Comparison of ENCODE assay signal across 21 mouse cellular contexts in the genomic region with DNA sequence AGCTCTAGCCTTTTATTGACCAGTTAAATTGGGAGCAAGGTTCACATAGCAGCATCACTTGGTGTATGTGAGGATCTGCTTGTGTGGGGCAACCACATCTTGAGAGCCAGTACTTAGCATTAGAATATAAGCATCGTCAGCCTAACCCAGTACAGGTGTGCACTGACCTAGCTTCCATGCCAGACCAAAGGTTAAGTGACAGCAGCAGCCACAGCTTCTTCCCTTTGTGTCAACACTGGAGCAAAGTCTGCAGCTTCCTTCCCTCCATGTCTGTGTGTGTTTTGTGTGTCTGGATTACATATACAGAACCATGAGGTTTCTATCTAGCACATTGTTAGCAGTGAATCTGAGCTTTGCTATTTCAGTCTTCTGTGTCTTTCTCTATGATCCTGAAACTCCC. TPM values are rescaled to one million over a fixed set of nuclear protein-coding genes. Genes with fewer than 3 reads are reported as not detected.
DNase-seq lines count a peak whose midpoint lies in the region; ATAC-seq lines count a peak whose summit lies in the region.
"Had no signal": no experiment of that assay in that cellular context is flagged by ENCODE, and none has a peak within 500 bp of the region (broad histone marks: within the 10 kb centered on the region; RNA-seq: fewer than 3 reads in every experiment).

No protein-coding gene starts in this region.

- no peaks in the 10 kb centered on the region for H3K9me3 ChIP-seq in intestine, embryonic 16.5 days (ENCODE audit: control insufficient read depth, low read length)
- H3K9me3 ChIP-seq in intestine, embryonic 15.5 days: no peaks in the 10 kb centered on the region
- H3K9me3 ChIP-seq in midbrain, embryonic 11.5 days (ENCODE audit: control insufficient read depth, low read length): no peaks in the 10 kb centered on the region
- H3K9me3 ChIP-seq in midbrain, embryonic 13.5 days: no peaks in the 10 kb centered on the region
- H3K9me3 ChIP-seq: embryonic facial prominence, embryonic 10.5 days; embryonic facial prominence, embryonic 12.5 days; forebrain, embryonic 13.5 days; forebrain, embryonic 15.5 days had no signal

- WGBS in intestine, embryonic 16.5 days: 59% methylated on average over 1 of the region's 1 CpGs
- WGBS in intestine, embryonic 15.5 days: 73% methylated on average over 1 of the region's 1 CpGs
- WGBS in midbrain, embryonic 11.5 days: 81% methylated on average over 1 of the region's 1 CpGs
- WGBS in midbrain, embryonic 13.5 days: 86% methylated on average over 1 of the region's 1 CpGs

- no peaks in the 10 kb centered on the region for H3K36me3 ChIP-seq in intestine, embryonic 16.5 days (ENCODE audit: control insufficient read depth, insufficient read depth, low read length)
- H3K36me3 ChIP-seq in intestine, embryonic 15.5 days: no peaks in the 10 kb centered on the region
- no peaks in the 10 kb centered on the region for H3K36me3 ChIP-seq in midbrain, embryonic 11.5 days (ENCODE audit: control insufficient read depth, insufficient read depth, low read length)
- no peaks in the 10 kb centered on the region; the same call in 1 of the 2 replicates for H3K36me3 ChIP-seq in midbrain, embryonic 13.5 days
- H3K36me3 ChIP-seq: embryonic facial prominence, embryonic 10.5 days; embryonic facial prominence, embryonic 12.5 days; forebrain, embryonic 15.5 days had no signal

- no peak overlapping the region for H3K4me2 ChIP-seq in intestine, embryonic 16.5 days (ENCODE audit: low read depth, low read length)
- no peak overlapping the region for H3K4me2 ChIP-seq in intestine, embryonic 15.5 days (replicated peaks)
- no peak overlapping the region for H3K4me2 ChIP-seq in midbrain, embryonic 11.5 days
- no peak overlapping the region for H3K4me2 ChIP-seq in midbrain, embryonic 13.5 days (replicated peaks)
- H3K4me2 ChIP-seq: embryonic facial prominence, embryonic 12.5 days; forebrain, embryonic 13.5 days; forebrain, embryonic 15.5 days had no signal

- H3K27me3 ChIP-seq in intestine, embryonic 16.5 days (replicated peaks; ENCODE audit: control insufficient read depth, insufficient read depth, low read length): no peaks in the 10 kb centered on the region
- no peaks in the 10 kb centered on the region for H3K27me3 ChIP-seq in intestine, embryonic 15.5 days (replicated peaks)
- no peaks in the 10 kb centered on the region for H3K27me3 ChIP-seq in midbrain, embryonic 11.5 days (ENCODE audit: control insufficient read depth, insufficient read depth, low read length)
- no peaks in the 10 kb centered on the region for H3K27me3 ChIP-seq in midbrain, embryonic 13.5 days
- H3K27me3 ChIP-seq: embryonic facial prominence, embryonic 12.5 days; forebrain, embryonic 13.5 days; forebrain, embryonic 15.5 days had no signal

- 0 out of 2 replicates have a peak, but pooled peaks cover 4% of the 10 kb centered on the region for H3K4me1 ChIP-seq in intestine, embryonic 16.5 days (ENCODE audit: control insufficient read depth, insufficient read depth, low read length)
- H3K4me1 ChIP-seq in intestine, embryonic 15.5 days (replicated peaks): no peaks in the 10 kb centered on the region; the same call in 1 of the 2 replicates
- no peaks in the 10 kb centered on the region for H3K4me1 ChIP-seq in midbrain, embryonic 11.5 days (ENCODE audit: control insufficient read depth, insufficient read depth, low read length)
- 0 out of 2 replicates have a peak, but pooled peaks cover 3% of the 10 kb centered on the region for H3K4me1 ChIP-seq in midbrain, embryonic 13.5 days (replicated peaks)
- H3K4me1 ChIP-seq: embryonic facial prominence, embryonic 12.5 days; forebrain, embryonic 13.5 days; forebrain, embryonic 15.5 days had no signal

- no peak overlapping the region for H3K4me3 ChIP-seq in intestine, embryonic 16.5 days (ENCODE audit: low read length)
- no peak overlapping the region for H3K4me3 ChIP-seq in intestine, embryonic 15.5 days (replicated peaks)
- no peak overlapping the region for H3K4me3 ChIP-seq in midbrain, embryonic 11.5 days (ENCODE audit: low read depth, low read length)
- no peak overlapping the region for H3K4me3 ChIP-seq in midbrain, embryonic 13.5 days (replicated peaks)
- H3K4me3 ChIP-seq: embryonic facial prominence, embryonic 10.5 days; embryonic facial prominence, embryonic 12.5 days; forebrain, embryonic 13.5 days; forebrain, embryonic 15.5 days had no signal

- DNase-seq in midbrain, embryonic 11.5 days (ENCODE audit: low spot score, missing footprints): peak; percentile 45
- DNase-seq in yolk sac, embryonic 10.5 days (ENCODE audit: low spot score): peak; percentile 62
- DNase-seq: adrenal gland, adult 2 months; adrenal gland, postnatal 10 days; adrenal gland, postnatal 25 days; cerebellum, adult 11-12 months; cerebellum, adult 2 months; cerebellum, adult 9-10 months; cerebellum, postnatal 10 days; cerebellum, postnatal 25 days had no signal

- no peak overlapping the region for H3K9ac ChIP-seq in intestine, embryonic 16.5 days (ENCODE audit: low read depth, low read length)
- H3K9ac ChIP-seq in intestine, embryonic 15.5 days: no peak overlapping the region
- H3K9ac ChIP-seq in midbrain, embryonic 11.5 days (ENCODE audit: low read length): no peak overlapping the region
- no peak overlapping the region for H3K9ac ChIP-seq in midbrain, embryonic 13.5 days (replicated peaks)
- H3K9ac ChIP-seq: embryonic facial prominence, embryonic 12.5 days; forebrain, embryonic 13.5 days; forebrain, embryonic 15.5 days had no signal

- no peak overlapping the region for H3K27ac ChIP-seq in intestine, embryonic 16.5 days (ENCODE audit: low read length)
- H3K27ac ChIP-seq in intestine, embryonic 15.5 days: no peak overlapping the region
- no peak overlapping the region for H3K27ac ChIP-seq in midbrain, embryonic 11.5 days (ENCODE audit: low read depth, low read length)
- no peak overlapping the region for H3K27ac ChIP-seq in midbrain, embryonic 13.5 days
- H3K27ac ChIP-seq: embryonic facial prominence, embryonic 10.5 days; embryonic facial prominence, embryonic 12.5 days; forebrain, embryonic 13.5 days; forebrain, embryonic 15.5 days had no signal

- 0 out of 2 replicates have a peak, but pooled peaks have one; percentile 21 for ATAC-seq in intestine, embryonic 16.5 days
- ATAC-seq in intestine, embryonic 15.5 days: no peak
- no peak for ATAC-seq in midbrain, embryonic 11.5 days (ENCODE audit: low FRiP score)
- no peak for ATAC-seq in midbrain, embryonic 13.5 days
- no peak for ATAC-seq in cerebellum, adult (ENCODE audit: insufficient number of reproducible peaks, low FRiP score, low TSS enrichment)
- ATAC-seq: forebrain, embryonic 13.5 days; forebrain, embryonic 15.5 days had no signal

RNA-seq across cellular contexts. Expression of a gene that starts 16.5 kb away (rescaled TPM):
- polyA plus RNA-seq in intestine, embryonic 16.5 days (2015; fragmentation: Nextera tagmentation; extraction: Ambion mirVana): 3.7 and 4.1 TPM in 2 replicates
- polyA plus RNA-seq in intestine, embryonic 15.5 days (2015; fragmentation: Nextera tagmentation; extraction: Ambion mirVana): 3.7 TPM in 2 replicates
- 1.4 and 1.6 TPM in 2 replicates for polyA plus RNA-seq in midbrain, embryonic 11.5 days (2014; fragmentation: Nextera tagmentation; extraction: Ambion mirVana)
- polyA plus RNA-seq in midbrain, embryonic 13.5 days (2015; fragmentation: Nextera tagmentation; extraction: Ambion mirVana): 0.72 and 1.2 TPM in 2 replicates

RNA-seq across cellular contexts. Expression of a gene that starts 52.9 kb away (rescaled TPM):
- not detected in 2 replicates for polyA plus RNA-seq in intestine, embryonic 16.5 days (2015; fragmentation: Nextera tagmentation; extraction: Ambion mirVana)
- not detected in 2 replicates for polyA plus RNA-seq in intestine, embryonic 15.5 days (2015; fragmentation: Nextera tagmentation; extraction: Ambion mirVana)
- 0.18 TPM in 1 of 2 replicates, not detected in the other for polyA plus RNA-seq in midbrain, embryonic 11.5 days (2014; fragmentation: Nextera tagmentation; extraction: Ambion mirVana)
- not detected in 2 replicates for polyA plus RNA-seq in midbrain, embryonic 13.5 days (2015; fragmentation: Nextera tagmentation; extraction: Ambion mirVana)
- polyA plus RNA-seq: adrenal gland, adult 2 months; C2C12; embryonic facial prominence, embryonic 10.5 days; embryonic facial prominence, embryonic 12.5 days; embryonic facial prominence, embryonic 14.5 days; forebrain, embryonic 11.5 days; forebrain, embryonic 13.5 days; forebrain, embryonic 15.5 days had no signal
